Mouse (Mus musculus) bone marrow, adult 2 months (tissue): ENCODE results near the gene Phyhd1. TPM values are rescaled to one million over a fixed set of nuclear protein-coding genes. Genes with fewer than 3 reads are reported as not detected.

Source experiments
- H3K27ac ChIP-seq: fragments of 200-500 bp; 2 replicates; pipeline ENCODE4 v1.5.1; 2012; ENCODE audit warnings: low read depth, mild to moderate bottlenecking, control low read depth, inconsistent platforms, low read length; ENCODE audit not compliant: control insufficient read depth, poor library complexity, insufficient read depth
- H3K4me1 ChIP-seq: fragments of 200-500 bp; 2 replicates; pipeline ENCODE4 v1.6.1; 2011; ENCODE audit warnings: low read length; ENCODE audit not compliant: control insufficient read depth, insufficient read depth
- H3K4me3 ChIP-seq: fragments of 200-500 bp; replicated peaks from 2 replicates; pipeline ENCODE3; 2011; ENCODE audit warnings: mild to moderate bottlenecking, low read depth, low read length, control low read depth; ENCODE audit not compliant: control insufficient read depth
- CTCF ChIP-seq: fragments of 200-500 bp; IDR thresholded peaks from 2 replicates; pipeline ENCODE4 v1.5.1; 2011; ENCODE audit warnings: low read length, control low read depth; ENCODE audit not compliant: control insufficient read depth, insufficient read depth
- POLR2A ChIP-seq: fragments of 200-500 bp; IDR thresholded peaks from 2 replicates; pipeline ENCODE4 v1.6.1; 2011; ENCODE audit warnings: low read depth, mild to moderate bottlenecking, control low read depth, low read length, borderline replicate concordance; ENCODE audit not compliant: control insufficient read depth
- WGBS: fragments of 180-500 bp; shearing (Covaris S2); methylation state at CpG from one replicate; pipeline ENCODE4 v1.1.7; 2018; 5-methylcytosine and 5-hydroxymethylcytosine counted together
- polyA plus RNA-seq: library from polyadenylated mRNA; stranded (reverse); fragments of >200 nt; gene quantifications from 2 replicates; pipeline ENCODE4 v1.2.4, GENCODE M21; 2011; ENCODE audit warnings: low replicate concordance; ENCODE audit not compliant: missing spikeins, insufficient read depth, insufficient read length

Phyhd1 gene
- polyA plus RNA-seq, 1 experiment = 23.0 TPM

GRCm38 (mm10) chr2:30285416-30286181 is 19.6 kb downstream of the Phyhd1 start:
- Histone ChIP-seq H3K4me3 (peak overlapping the region; percentile 100), H3K27ac (peak overlapping the region; percentile 47; the same call in 1 of the 2 replicates), H3K4me1 (peaks cover 4% of the 10 kb centered on the region)
- TF ChIP-seq POLR2A = no peak
- no peak for TF ChIP-seq CTCF
- WGBS = 12% methylated on average over 38 of the region's 38 CpGs

- Histone ChIP-seq H3K27ac (peak within 1 kb of the TSS; percentile 75), H3K4me3 (peak within 1 kb of the TSS; percentile 100), H3K4me1 (peaks cover 4% of the 10 kb centered on the region)
- WGBS = under 1% methylated on average over 68 of the region's 68 CpGs
- TF ChIP-seq POLR2A = peak; percentile 64; the same call in 1 of the 2 replicates
- no peak for TF ChIP-seq CTCF
Measured at GRCm38 (mm10) chr2:30286192-30287026, 20.4 kb downstream of the Phyhd1 start, which contains the start of the genes Dolk and Nup188. TSS of gene Dolk (minus strand) at chr2:30286334. TSS of gene Nup188 (plus strand) at chr2:30286397.

- H3K4me1 ChIP-seq = peaks cover 4% of the 10 kb centered on the region
- WGBS = under 1% methylated on average over 10 of the region's 10 CpGs
- H3K27ac ChIP-seq = peak overlapping the region; percentile 3; the same call in 1 of the 2 replicates
- H3K4me3 ChIP-seq = peak overlapping the region; percentile 100
- TF ChIP-seq POLR2A = no peak
- TF ChIP-seq CTCF = no peak
Measured at GRCm38 (mm10) chr2:30287027-30287373, 21.0 kb downstream of the Phyhd1 start.

DNA sequence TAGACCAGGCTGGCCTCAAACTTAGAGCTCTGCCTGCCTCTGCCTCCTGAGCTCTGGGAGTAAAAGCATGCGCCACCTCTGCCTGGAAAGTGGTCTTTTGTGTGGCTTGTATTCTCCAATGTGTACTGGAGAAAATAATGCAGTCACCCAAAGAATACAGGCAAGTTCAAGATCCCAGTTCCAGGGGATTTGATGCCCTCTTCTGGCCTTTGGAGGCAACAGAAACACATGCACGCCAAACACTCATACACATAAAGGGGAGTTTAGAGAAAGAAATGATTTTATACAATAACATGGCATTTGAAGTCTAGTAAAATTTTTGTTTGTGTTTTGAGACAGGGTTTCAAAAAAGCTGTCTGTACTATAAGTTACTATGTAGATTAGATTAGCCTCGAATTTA is 33.5 kb downstream of the Phyhd1 start:
- Histone ChIP-seq H3K4me3 (no peak overlapping the region), H3K4me1 (no peaks in the 10 kb centered on the region), H3K27ac (no peak overlapping the region)
- TF ChIP-seq CTCF = no peak
- TF ChIP-seq POLR2A = no peak
- 76% methylated on average over 3 of the region's 3 CpGs for WGBS

GRCm38 (mm10) chr2:30299966-30300365 is 34.0 kb downstream of the Phyhd1 start:
- H3K27ac ChIP-seq = no peak overlapping the region
- no peak overlapping the region for H3K4me3 ChIP-seq
- 90% methylated on average over 5 of the region's 5 CpGs for WGBS
- TF ChIP-seq POLR2A (no peak), CTCF (no peak)
- H3K4me1 ChIP-seq = no peaks in the 10 kb centered on the region

- no peak overlapping the region for H3K4me3 ChIP-seq
- WGBS = 73% methylated on average over 7 of the region's 7 CpGs
Measured at GRCm38 (mm10) chr2:30306087-30306486, 40.1 kb downstream of the Phyhd1 start.

GRCm38 (mm10) chr2:30309351-30309750 is 43.3 kb downstream of the Phyhd1 start:
- H3K27ac ChIP-seq = peak overlapping the region; percentile 69
- peaks cover 2% of the 10 kb centered on the region; the same call in 1 of the 2 replicates for H3K4me1 ChIP-seq
- no peak overlapping the region for H3K4me3 ChIP-seq
- TF ChIP-seq POLR2A = no peak
- no peak for TF ChIP-seq CTCF
- 68% methylated on average over 3 of the region's 3 CpGs for WGBS

More at GRCm38 (mm10) chr2:30306087-30306486, 40.1 kb downstream of the Phyhd1 start:
- no peak for TF ChIP-seq CTCF
- no peak for TF ChIP-seq POLR2A
- Histone ChIP-seq H3K4me1 (peaks cover 2% of the 10 kb centered on the region; the same call in 1 of the 2 replicates), H3K27ac (no peak overlapping the region)

DNA sequence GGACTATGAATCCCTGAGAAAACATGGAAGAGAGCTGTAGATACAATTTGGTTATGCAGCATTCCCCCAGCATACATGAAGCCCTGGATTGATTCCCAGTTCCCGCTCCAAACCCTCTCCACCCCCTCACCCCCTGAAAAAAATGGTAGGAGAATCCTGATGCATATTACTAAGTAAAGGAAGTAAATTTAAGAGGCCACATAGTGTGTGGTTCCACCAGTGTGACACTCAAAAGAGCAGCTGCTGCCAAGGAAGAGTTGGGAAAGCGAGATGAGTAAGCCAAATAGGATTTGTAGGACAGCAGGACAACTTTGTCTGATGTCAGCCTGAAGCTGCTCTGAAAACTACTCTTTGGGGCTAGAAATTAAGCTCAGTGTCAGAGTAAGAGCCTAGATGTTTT is 45.5 kb downstream of the Phyhd1 start:
- Histone ChIP-seq H3K27ac (no peak overlapping the region), H3K4me3 (no peak overlapping the region), H3K4me1 (peaks cover 2% of the 10 kb centered on the region; the same call in 1 of the 2 replicates)
- 90% methylated on average over 2 of the region's 2 CpGs for WGBS
- no peak for TF ChIP-seq CTCF
- no peak for TF ChIP-seq POLR2A
